Mouse (Mus musculus): ENCODE measurements at regions not wholly inside any gene's neighbourhood (a gene's known extent, or its start where the extent isn't known, plus 50 kb on each side); places are given as distances from the start of the nearest gene placed in this dataset.

- TF ChIP-seq CTCF (IDR thresholded peaks at IDR 0.05; ENCODE audit: low read depth) (no peak), EP300 (IDR thresholded peaks at IDR 0.05; ENCODE audit: low read depth) (no peak)
Observed at GRCm38 (mm10) chr15:64519207-64519628, 298.3 kb upstream of the Gm21798 start.
